Comparison of ENCODE assay signal across 15 mouse cellular contexts in genomic region chr11:119306762-119307657, GRCm38 (mm10). TPM values are rescaled to one million over a fixed set of nuclear protein-coding genes. Genes with fewer than 3 reads are reported as not detected.
DNase-seq lines count a peak whose midpoint lies in the region; ATAC-seq and TF ChIP-seq lines count a peak whose summit lies in the region.
"Had no signal": no experiment of that assay in that cellular context is flagged by ENCODE, and none has a peak within 500 bp of the region (broad histone marks: within the 10 kb centered on the region; RNA-seq: fewer than 3 reads in every experiment).

No protein-coding gene starts in this region.

- no peak overlapping the region for H3K4me2 ChIP-seq in intestine, postnatal 0 days (replicated peaks; ENCODE audit: low read depth)
- no peak overlapping the region for H3K4me2 ChIP-seq in forebrain, embryonic 12.5 days
- H3K4me2 ChIP-seq: hindbrain, embryonic 12.5 days; liver, embryonic 12.5 days; midbrain, embryonic 13.5 days had no signal

- no peak for TF ChIP-seq CTCF in heart, adult 2 months (IDR thresholded peaks at IDR 0.05)
- TF ChIP-seq CTCF in intestine, postnatal 0 days (IDR thresholded peaks at IDR 0.05; ENCODE audit: low read depth), result peak; percentile 18; the same call in 1 of the 2 replicates

- peak overlapping the region; percentile 87 for H3K27ac ChIP-seq in heart, embryonic 10.5 days
- H3K27ac ChIP-seq in heart, adult 2 months, result no peak overlapping the region
- no peak overlapping the region for H3K27ac ChIP-seq in intestine, postnatal 0 days (ENCODE audit: low read depth, low read length)
- no peak overlapping the region for H3K27ac ChIP-seq in forebrain, embryonic 12.5 days
- H3K27ac ChIP-seq: hindbrain, embryonic 12.5 days; layer of hippocampus, adult 2 months; liver, embryonic 12.5 days; midbrain, embryonic 13.5 days had no signal

- intact Hi-C loops in heart, adult 2 months (cut with DNase I), result no loop called here

- TF ChIP-seq POLR2A in heart, adult 2 months (IDR thresholded peaks at IDR 0.05; ENCODE audit: insufficient read depth, low read depth, low read length), result no peak

- peaks cover 27% of the 10 kb centered on the region for H3K27me3 ChIP-seq in heart, embryonic 10.5 days (ENCODE audit: insufficient read depth, poor library complexity, severe bottlenecking)
- H3K27me3 ChIP-seq in heart, adult 2 months (ENCODE audit: control insufficient read depth, insufficient read depth, low read length), result no peaks in the 10 kb centered on the region
- no peaks in the 10 kb centered on the region for H3K27me3 ChIP-seq in intestine, postnatal 0 days (replicated peaks; ENCODE audit: control insufficient read depth, insufficient read depth, low read length)
- H3K27me3 ChIP-seq in forebrain, embryonic 12.5 days, result peaks cover 36% of the 10 kb centered on the region

- no peak for DNase-seq in heart, embryonic 10.5 days (ENCODE audit: low spot score)
- no peak for DNase-seq in heart, adult 2 months
- peak; percentile 14 for DNase-seq in kidney, adult 18-20 months
- no peak for DNase-seq in kidney, postnatal 14 days
- DNase-seq in MN1 (ENCODE audit: low spot score), result peak; percentile 26
- DNase-seq in layer of hippocampus, adult 18-20 months (ENCODE audit: low spot score in 2 of 2), result no peak
- DNase-seq: adrenal gland, postnatal 25 days; B cell, adult 2 months had no signal

- no peaks in the 10 kb centered on the region for H3K79me2 ChIP-seq in heart, adult 2 months (replicated peaks; ENCODE audit: control insufficient read depth, insufficient read depth, low read length)

- H3K4me1 ChIP-seq in heart, embryonic 10.5 days, result peaks cover 44% of the 10 kb centered on the region
- H3K4me1 ChIP-seq in heart, adult 2 months (ENCODE audit: control insufficient read depth, insufficient read depth, low read length), result no peaks in the 10 kb centered on the region
- no peaks in the 10 kb centered on the region for H3K4me1 ChIP-seq in intestine, postnatal 0 days (replicated peaks; ENCODE audit: control insufficient read depth, insufficient read depth, low read length)
- H3K4me1 ChIP-seq in forebrain, embryonic 12.5 days, result peaks cover 4% of the 10 kb centered on the region
- H3K4me1 ChIP-seq: hindbrain, embryonic 12.5 days; liver, embryonic 12.5 days had no signal

- 0 out of 2 replicates have a peak, but pooled peaks have one; percentile 14 for ATAC-seq in intestine, postnatal 0 days
- ATAC-seq in forebrain, embryonic 12.5 days (ENCODE audit: low FRiP score), result no peak
- ATAC-seq: liver, embryonic 12.5 days; midbrain, embryonic 13.5 days had no signal

- TF ChIP-seq EP300 in heart, adult 2 months (IDR thresholded peaks at IDR 0.05; ENCODE audit: insufficient read depth, low read depth, low read length), result no peak

- peak overlapping the region; percentile 10; the same call in 1 of the 2 replicates for H3K4me3 ChIP-seq in heart, embryonic 10.5 days
- no peak overlapping the region for H3K4me3 ChIP-seq in heart, adult 2 months
- H3K4me3 ChIP-seq in intestine, postnatal 0 days (ENCODE audit: low read depth, low read length), result no peak overlapping the region
- H3K4me3 ChIP-seq in forebrain, embryonic 12.5 days (replicated peaks), result no peak overlapping the region
- H3K4me3 ChIP-seq: erythroblast, embryonic 14.5 days; hindbrain, embryonic 12.5 days; layer of hippocampus, adult 2 months; liver, embryonic 12.5 days; midbrain, embryonic 13.5 days had no signal

- H3K9ac ChIP-seq in heart, adult 2 months (ENCODE audit: low read depth, low read length), result no peak overlapping the region
- H3K9ac ChIP-seq in intestine, postnatal 0 days (ENCODE audit: low read depth, low read length), result no peak overlapping the region
- H3K9ac ChIP-seq in forebrain, embryonic 12.5 days, result no peak overlapping the region
- H3K9ac ChIP-seq: hindbrain, embryonic 12.5 days; liver, embryonic 12.5 days; midbrain, embryonic 13.5 days had no signal

- WGBS in heart, embryonic 10.5 days, result 46% methylated on average over 13 of the region's 13 CpGs
- 50% methylated on average over 13 of the region's 13 CpGs for WGBS in heart, adult 2 months
- 53% methylated on average over 13 of the region's 13 CpGs for whole genome bisulfite sequencing in intestine, postnatal 0 days
- 66% methylated on average over 13 of the region's 13 CpGs for WGBS in forebrain, embryonic 12.5 days

- no peaks in the 10 kb centered on the region for H3K9me3 ChIP-seq in heart, embryonic 10.5 days
- no peaks in the 10 kb centered on the region for H3K9me3 ChIP-seq in intestine, postnatal 0 days (ENCODE audit: control insufficient read depth)
- H3K9me3 ChIP-seq in forebrain, embryonic 12.5 days, result no peaks in the 10 kb centered on the region
- H3K9me3 ChIP-seq: hindbrain, embryonic 12.5 days; liver, embryonic 12.5 days; midbrain, embryonic 13.5 days had no signal

- H3K36me3 ChIP-seq in heart, embryonic 10.5 days, result no peaks in the 10 kb centered on the region
- no peaks in the 10 kb centered on the region for H3K36me3 ChIP-seq in heart, adult 2 months (ENCODE audit: control insufficient read depth, insufficient read depth, low read length)
- H3K36me3 ChIP-seq in intestine, postnatal 0 days (ENCODE audit: control insufficient read depth, insufficient read depth), result no peaks in the 10 kb centered on the region
- no peaks in the 10 kb centered on the region for H3K36me3 ChIP-seq in forebrain, embryonic 12.5 days (replicated peaks)
- H3K36me3 ChIP-seq: hindbrain, embryonic 12.5 days; liver, embryonic 12.5 days; midbrain, embryonic 13.5 days had no signal

RNA-seq across cellular contexts. Expression of gene Card14, which starts 0.6 kb away (rescaled TPM):
- polyA plus RNA-seq in heart, embryonic 10.5 days (2016; fragmentation: Nextera tagmentation; extraction: Ambion mirVana), result 0.24 and 0.48 TPM in 2 replicates
- under 1 TPM in 1 of 2 experiments, not detected in 1; 0.11 TPM for total RNA-seq in heart, adult 2 months (2021)
- 0.12 and 0.33 TPM in 2 replicates for polyA plus RNA-seq in heart, adult 2 months (2012; rRNA removed)
- 9.9 and 11.4 TPM in 2 replicates for polyA plus RNA-seq in intestine, postnatal 0 days (2015; fragmentation: Nextera tagmentation; extraction: Ambion mirVana)
- total RNA-seq in layer of hippocampus, adult 18-20 months (2021), result under 1 TPM; 0.36 to 0.47 TPM
- polyA plus RNA-seq in forebrain, embryonic 12.5 days (2016; fragmentation: Nextera tagmentation; extraction: Ambion mirVana), result 0.06 and 0.13 TPM in 2 replicates

RNA-seq across cellular contexts. Expression of gene Eif4a3, which starts 7.1 kb away (rescaled TPM):
- 366 and 405 TPM in 2 replicates for polyA plus RNA-seq in heart, embryonic 10.5 days (2016; fragmentation: Nextera tagmentation; extraction: Ambion mirVana)
- total RNA-seq in heart, adult 2 months (2021), result 10 to 100 TPM; 60.5 to 67.3 TPM
- 59.9 and 95.2 TPM in 2 replicates for polyA plus RNA-seq in heart, adult 2 months (2012; rRNA removed)
- 162 and 174 TPM in 2 replicates for polyA plus RNA-seq in intestine, postnatal 0 days (2015; fragmentation: Nextera tagmentation; extraction: Ambion mirVana)
- total RNA-seq in layer of hippocampus, adult 18-20 months (2021), result 10 to 100 TPM; 92.8 to 97.8 TPM
- polyA plus RNA-seq in forebrain, embryonic 12.5 days (2016; fragmentation: Nextera tagmentation; extraction: Ambion mirVana), result 366 and 368 TPM in 2 replicates

RNA-seq across cellular contexts. Expression of gene Gaa, which starts 39.3 kb away (rescaled TPM):
- 57.3 and 97.3 TPM in 2 replicates for polyA plus RNA-seq in heart, embryonic 10.5 days (2016; fragmentation: Nextera tagmentation; extraction: Ambion mirVana)
- total RNA-seq in heart, adult 2 months (2021), result 100 to 1,000 TPM in 1 of 2 experiments, 10 to 100 TPM in 1; 89.3 to 102 TPM
- 165 and 186 TPM in 2 replicates for polyA plus RNA-seq in heart, adult 2 months (2012; rRNA removed)
- polyA plus RNA-seq in intestine, postnatal 0 days (2015; fragmentation: Nextera tagmentation; extraction: Ambion mirVana), result 71.6 and 79.0 TPM in 2 replicates
- total RNA-seq in layer of hippocampus, adult 18-20 months (2021), result 100 to 1,000 TPM; 347 to 355 TPM
- 31.6 and 33.3 TPM in 2 replicates for polyA plus RNA-seq in forebrain, embryonic 12.5 days (2016; fragmentation: Nextera tagmentation; extraction: Ambion mirVana)

RNA-seq across cellular contexts. Expression of gene Sgsh, which starts 48.3 kb away (rescaled TPM):
- 7.1 and 7.9 TPM in 2 replicates for polyA plus RNA-seq in heart, embryonic 10.5 days (2016; fragmentation: Nextera tagmentation; extraction: Ambion mirVana)
- 1 to 10 TPM; 5.5 to 5.7 TPM for total RNA-seq in heart, adult 2 months (2021)
- 10.6 and 11.1 TPM in 2 replicates for polyA plus RNA-seq in heart, adult 2 months (2012; rRNA removed)
- 7.7 and 8.3 TPM in 2 replicates for polyA plus RNA-seq in intestine, postnatal 0 days (2015; fragmentation: Nextera tagmentation; extraction: Ambion mirVana)
- total RNA-seq in layer of hippocampus, adult 18-20 months (2021), result 1 to 10 TPM; 5.2 to 6.1 TPM
- polyA plus RNA-seq in forebrain, embryonic 12.5 days (2016; fragmentation: Nextera tagmentation; extraction: Ambion mirVana), result 4.4 and 6.2 TPM in 2 replicates

RNA-seq across cellular contexts. Expression of gene Slc26a11, which starts 48.3 kb away (rescaled TPM):
- polyA plus RNA-seq in heart, embryonic 10.5 days (2016; fragmentation: Nextera tagmentation; extraction: Ambion mirVana), result 10.8 and 11.2 TPM in 2 replicates
- total RNA-seq in heart, adult 2 months (2021), result 1 to 10 TPM; 2.0 to 2.2 TPM
- polyA plus RNA-seq in heart, adult 2 months (2012; rRNA removed), result 7.8 and 9.9 TPM in 2 replicates
- polyA plus RNA-seq in intestine, postnatal 0 days (2015; fragmentation: Nextera tagmentation; extraction: Ambion mirVana), result 6.7 and 7.7 TPM in 2 replicates
- 1 to 10 TPM; 5.8 to 6.1 TPM for total RNA-seq in layer of hippocampus, adult 18-20 months (2021)
- polyA plus RNA-seq in forebrain, embryonic 12.5 days (2016; fragmentation: Nextera tagmentation; extraction: Ambion mirVana), result 5.1 and 6.3 TPM in 2 replicates
- polyA plus RNA-seq: erythroblast, embryonic 14.5 days had no signal

Comparison
In these comparisons a context has a peak if more than half of its experiments do, and no peak if none do; other contexts are left out.
1. DNase-seq: peak in kidney, adult 18-20 months (single experiment) and MN1 (single experiment); none in heart, embryonic 10.5 days (single experiment), heart, adult 2 months (0 of 2), kidney, postnatal 14 days (single experiment) and layer of hippocampus, adult 18-20 months (0 of 2).